Mouse (Mus musculus): ENCODE measurements around the gene Cacna1b. TPM values are rescaled to one million over a fixed set of nuclear protein-coding genes. Genes with fewer than 3 reads are reported as not detected.

The Cacna1b gene
- polyA plus RNA-seq, 1 experiment, result 66.4 TPM

DNA sequence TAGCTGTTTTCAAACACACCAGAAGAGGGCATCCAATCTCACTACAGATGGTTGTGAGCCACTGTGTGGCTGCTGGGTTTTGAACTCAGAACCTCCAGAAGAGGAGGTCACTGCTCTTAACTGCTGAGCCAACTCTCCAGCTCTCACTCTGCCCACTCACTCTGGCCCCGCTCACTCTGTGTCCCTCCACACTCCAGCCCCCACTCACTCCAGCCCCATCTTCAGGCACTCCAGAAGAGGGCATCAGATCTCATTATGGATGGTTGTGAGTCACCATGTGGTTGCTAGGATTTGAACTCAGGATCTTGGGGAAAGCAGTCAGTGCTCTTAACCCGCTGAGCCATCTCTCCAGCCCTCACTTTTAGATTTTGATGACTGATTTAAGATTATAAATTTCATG, 70.6 kb downstream of the Cacna1b start:
- no peak overlapping the region for H3K4me3 ChIP-seq (ENCODE audit: insufficient read depth, low read length)
- H3K4me1 ChIP-seq (ENCODE audit: control insufficient read depth, insufficient read depth, low read length), result no peaks in the 10 kb centered on the region
- H3K27ac ChIP-seq (ENCODE audit: insufficient read depth, low read length), result no peak overlapping the region
- TF ChIP-seq CTCF (IDR thresholded peaks at IDR 0.05; ENCODE audit: extremely low read depth, insufficient read depth, low read length) (no peak), POLR2A (IDR thresholded peaks at IDR 0.05; ENCODE audit: extremely low read depth, insufficient read depth, low read length) (no peak)

DNA sequence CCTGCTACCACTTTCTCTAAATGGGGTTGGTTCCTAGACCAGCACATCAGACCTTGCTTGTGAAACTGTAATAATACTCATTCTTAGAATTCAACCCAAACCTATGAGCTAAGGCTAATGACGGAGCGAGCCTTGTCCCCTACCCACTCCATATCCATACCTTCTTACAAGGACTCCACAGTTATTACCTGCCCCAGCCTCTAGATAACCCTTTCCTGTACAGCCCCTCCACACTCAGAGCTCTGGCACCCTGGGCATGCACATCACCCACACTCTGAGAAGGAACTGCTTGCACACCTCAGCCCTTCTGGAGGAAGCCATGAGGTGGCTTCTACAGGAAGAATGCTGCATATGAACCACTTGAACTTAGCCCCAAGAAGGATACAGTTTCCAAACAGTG, 72.6 kb downstream of the Cacna1b start:
- Histone ChIP-seq H3K27ac (ENCODE audit: insufficient read depth, low read length) (no peak overlapping the region), H3K4me1 (ENCODE audit: control insufficient read depth, insufficient read depth, low read length) (peaks cover 5% of the 10 kb centered on the region; the same call in 1 of the 2 replicates), H3K4me3 (ENCODE audit: insufficient read depth, low read length) (no peak overlapping the region)
- TF ChIP-seq CTCF (IDR thresholded peaks at IDR 0.05; ENCODE audit: extremely low read depth, insufficient read depth, low read length) (no peak), POLR2A (IDR thresholded peaks at IDR 0.05; ENCODE audit: extremely low read depth, insufficient read depth, low read length) (no peak)

DNA sequence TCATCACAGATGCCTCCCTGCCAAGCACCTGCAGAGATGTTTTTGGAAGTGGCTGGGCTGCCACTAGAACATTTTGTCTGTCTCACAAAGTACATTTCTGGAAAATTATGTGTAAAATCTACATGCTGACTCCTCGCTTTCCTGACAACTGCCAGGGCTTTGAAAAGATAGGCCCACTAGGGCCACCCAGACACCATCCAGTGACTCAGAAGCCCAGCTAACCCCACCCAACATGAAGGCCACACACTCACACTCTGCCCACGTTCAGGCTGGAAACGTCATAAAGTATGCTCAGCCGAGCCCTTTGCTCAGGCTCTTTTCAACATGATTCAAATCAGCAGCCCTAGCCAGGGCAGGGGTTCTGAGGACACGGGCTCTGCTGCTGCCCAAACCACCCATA, 77.6 kb downstream of the Cacna1b start:
- Histone ChIP-seq H3K4me1 (ENCODE audit: control insufficient read depth, insufficient read depth, low read length) (peaks cover 14% of the 10 kb centered on the region), H3K4me3 (ENCODE audit: insufficient read depth, low read length) (no peak overlapping the region), H3K27ac (ENCODE audit: insufficient read depth, low read length) (peak overlapping the region; percentile 8; the same call in 1 of the 2 replicates)
- TF ChIP-seq CTCF (IDR thresholded peaks at IDR 0.05; ENCODE audit: extremely low read depth, insufficient read depth, low read length), result no peak
- TF ChIP-seq POLR2A (IDR thresholded peaks at IDR 0.05; ENCODE audit: extremely low read depth, insufficient read depth, low read length), result no peak

DNA sequence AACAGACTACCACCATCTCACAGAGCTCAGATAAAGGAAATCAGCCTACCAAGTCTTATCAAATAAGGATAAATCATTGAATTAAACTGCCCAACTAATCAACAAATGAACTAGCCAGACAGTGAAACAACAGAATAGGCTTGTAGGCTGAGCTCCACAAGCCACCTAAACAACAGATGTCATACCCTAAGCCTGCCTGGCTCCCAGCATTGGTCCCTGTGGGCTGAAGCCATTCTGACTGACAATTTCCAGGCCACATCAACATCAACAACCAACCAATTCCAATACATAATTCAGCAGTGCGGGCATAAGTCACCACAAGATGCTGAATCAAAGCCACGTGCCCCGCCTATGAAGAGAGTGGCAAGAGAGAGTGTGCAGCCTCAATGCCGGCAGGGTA, 78.2 kb downstream of the Cacna1b start:
- no peak for TF ChIP-seq CTCF (IDR thresholded peaks at IDR 0.05; ENCODE audit: extremely low read depth, insufficient read depth, low read length)
- no peak for TF ChIP-seq POLR2A (IDR thresholded peaks at IDR 0.05; ENCODE audit: extremely low read depth, insufficient read depth, low read length)
- Histone ChIP-seq H3K4me1 (ENCODE audit: control insufficient read depth, insufficient read depth, low read length) (peaks cover 14% of the 10 kb centered on the region), H3K27ac (ENCODE audit: insufficient read depth, low read length) (no peak overlapping the region), H3K4me3 (ENCODE audit: insufficient read depth, low read length) (no peak overlapping the region)

DNA sequence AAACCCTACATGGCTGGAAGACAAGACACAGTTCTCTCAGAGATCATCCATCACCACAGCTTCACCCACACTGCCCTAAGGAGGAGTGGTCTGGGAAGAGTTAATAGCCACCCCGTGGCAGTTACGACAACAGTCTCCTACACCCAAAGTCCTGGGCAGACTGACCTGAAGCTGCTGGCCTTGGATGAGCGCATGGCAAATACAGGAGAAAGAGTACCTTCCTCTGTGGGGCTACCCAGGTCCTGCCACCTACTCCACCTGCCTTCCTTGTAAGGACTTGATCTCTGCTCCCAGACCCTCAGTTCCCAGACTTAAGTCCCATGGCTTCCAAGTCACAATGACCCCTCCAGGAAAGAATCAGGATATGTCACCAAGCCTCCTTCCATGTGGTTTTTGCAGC, 79.7 kb downstream of the Cacna1b start:
- H3K27ac ChIP-seq (ENCODE audit: insufficient read depth, low read length), result no peak overlapping the region
- H3K4me3 ChIP-seq (ENCODE audit: insufficient read depth, low read length), result no peak overlapping the region
- peaks cover 14% of the 10 kb centered on the region for H3K4me1 ChIP-seq (ENCODE audit: control insufficient read depth, insufficient read depth, low read length)
- TF ChIP-seq CTCF (IDR thresholded peaks at IDR 0.05; ENCODE audit: extremely low read depth, insufficient read depth, low read length) (no peak), POLR2A (IDR thresholded peaks at IDR 0.05; ENCODE audit: extremely low read depth, insufficient read depth, low read length) (no peak)

DNA sequence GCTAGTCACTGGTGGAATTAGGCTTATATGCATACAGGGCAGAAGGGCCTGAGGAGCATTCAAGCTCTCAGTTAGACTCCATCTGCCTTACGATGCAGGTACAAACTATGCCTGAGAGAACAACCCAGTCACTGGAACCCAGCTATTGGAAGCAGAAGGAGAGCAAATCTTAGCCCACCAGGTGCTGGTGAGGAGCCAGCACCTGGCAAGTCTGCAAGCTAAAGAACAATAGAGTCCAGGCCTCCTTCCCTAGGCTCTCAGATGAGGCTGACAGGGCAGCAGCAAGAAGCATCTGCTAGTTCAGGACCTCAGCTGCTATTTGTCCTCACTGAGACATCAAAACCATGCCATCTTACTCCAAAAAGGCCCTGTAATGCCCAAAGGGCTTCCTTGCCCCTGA, 82.2 kb downstream of the Cacna1b start:
- Histone ChIP-seq H3K27ac (ENCODE audit: insufficient read depth, low read length) (no peak overlapping the region), H3K4me1 (ENCODE audit: control insufficient read depth, insufficient read depth, low read length) (peaks cover 9% of the 10 kb centered on the region), H3K4me3 (ENCODE audit: insufficient read depth, low read length) (no peak overlapping the region)
- no peak for TF ChIP-seq CTCF (IDR thresholded peaks at IDR 0.05; ENCODE audit: extremely low read depth, insufficient read depth, low read length)
- TF ChIP-seq POLR2A (IDR thresholded peaks at IDR 0.05; ENCODE audit: extremely low read depth, insufficient read depth, low read length), result no peak

DNA sequence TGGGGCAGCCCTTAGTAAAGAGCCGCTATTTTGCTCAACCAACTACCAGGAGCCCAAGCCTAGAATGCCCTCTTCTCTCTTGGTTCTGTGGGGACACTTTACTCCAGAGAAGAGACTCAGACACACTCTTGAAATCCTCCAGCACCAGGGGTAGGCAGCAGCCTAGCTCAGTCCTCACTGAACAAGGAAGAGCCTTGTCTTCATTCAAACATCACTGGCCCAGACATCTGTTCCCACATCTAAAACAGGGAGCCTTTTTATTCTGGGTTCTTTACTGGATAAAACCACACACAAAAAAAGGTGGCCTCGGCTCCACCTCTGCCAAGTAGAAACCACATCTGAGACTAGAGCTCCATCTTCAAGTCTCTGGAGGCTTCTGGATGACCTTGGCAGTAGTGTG, 82.8 kb downstream of the Cacna1b start:
- H3K4me3 ChIP-seq (ENCODE audit: insufficient read depth, low read length), result no peak overlapping the region
- TF ChIP-seq POLR2A (IDR thresholded peaks at IDR 0.05; ENCODE audit: extremely low read depth, insufficient read depth, low read length) (no peak), CTCF (IDR thresholded peaks at IDR 0.05; ENCODE audit: extremely low read depth, insufficient read depth, low read length) (no peak)
- H3K27ac ChIP-seq (ENCODE audit: insufficient read depth, low read length), result no peak overlapping the region
- peaks cover 9% of the 10 kb centered on the region for H3K4me1 ChIP-seq (ENCODE audit: control insufficient read depth, insufficient read depth, low read length)

DNA sequence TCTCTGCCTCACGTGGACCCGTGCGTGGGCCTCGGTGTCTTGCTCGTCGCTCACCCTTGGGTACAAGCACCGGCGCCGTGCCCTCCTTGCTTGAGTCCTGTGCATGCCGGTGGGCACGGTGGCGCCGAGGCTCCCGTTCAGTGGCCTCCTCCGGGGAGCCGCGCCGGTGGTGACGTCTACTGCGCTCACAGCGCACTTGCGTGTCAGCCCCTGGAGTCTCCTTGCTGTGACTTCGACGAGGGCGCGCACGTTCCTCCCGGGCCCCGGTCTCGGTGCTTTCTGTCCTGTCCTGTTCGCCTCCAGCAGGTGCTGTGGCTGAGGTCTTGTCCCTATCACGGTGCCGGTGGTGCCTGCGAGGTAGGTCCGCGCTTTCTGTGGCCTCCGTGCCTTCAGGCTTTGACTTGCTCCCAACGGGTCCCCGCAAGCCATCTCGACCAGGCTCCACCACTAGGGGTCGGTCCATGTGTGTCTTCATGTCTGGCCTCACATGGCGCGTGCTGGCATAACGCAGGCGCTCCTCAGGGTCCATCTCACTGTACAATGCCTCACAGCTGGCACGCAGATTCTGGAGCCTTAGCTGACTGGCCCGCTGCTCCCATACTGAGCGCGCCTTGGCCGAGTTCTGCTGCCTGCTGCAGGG, 83.8 kb downstream of the Cacna1b start:
- Histone ChIP-seq H3K27ac (ENCODE audit: insufficient read depth, low read length) (peak overlapping the region; percentile 27; the same call in 1 of the 2 replicates), H3K4me1 (ENCODE audit: control insufficient read depth, insufficient read depth, low read length) (peaks cover 3% of the 10 kb centered on the region), H3K4me3 (ENCODE audit: insufficient read depth, low read length) (no peak overlapping the region)
- TF ChIP-seq POLR2A (IDR thresholded peaks at IDR 0.05; ENCODE audit: extremely low read depth, insufficient read depth, low read length), result no peak
- TF ChIP-seq CTCF (IDR thresholded peaks at IDR 0.05; ENCODE audit: extremely low read depth, insufficient read depth, low read length), result 0 out of 2 replicates have a peak, but pooled peaks have one; percentile 31

DNA sequence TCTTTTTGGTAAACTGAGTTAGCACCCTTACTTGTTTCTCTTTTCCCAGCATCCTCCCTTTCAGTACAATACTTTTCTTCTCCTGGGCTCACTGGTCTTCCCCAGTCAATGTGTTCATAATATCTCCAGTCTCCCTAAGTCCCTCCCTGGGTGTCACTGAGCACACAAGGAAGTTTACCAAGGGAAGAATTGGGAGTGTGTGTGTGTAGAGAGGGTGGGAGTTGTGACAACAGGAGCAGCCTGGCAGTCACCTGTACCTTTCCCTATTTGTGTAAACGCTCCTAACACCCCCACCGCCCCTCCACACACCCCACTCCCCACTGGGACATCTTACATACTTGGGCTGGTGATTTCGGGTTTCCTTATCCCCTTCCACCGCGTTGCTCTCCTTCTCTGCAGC, 84.4 kb downstream of the Cacna1b start:
- no peak overlapping the region for H3K27ac ChIP-seq (ENCODE audit: insufficient read depth, low read length)
- H3K4me1 ChIP-seq (ENCODE audit: control insufficient read depth, insufficient read depth, low read length), result peaks cover 3% of the 10 kb centered on the region
- no peak overlapping the region for H3K4me3 ChIP-seq (ENCODE audit: insufficient read depth, low read length)
- TF ChIP-seq POLR2A (IDR thresholded peaks at IDR 0.05; ENCODE audit: extremely low read depth, insufficient read depth, low read length), result no peak
- no peak for TF ChIP-seq CTCF (IDR thresholded peaks at IDR 0.05; ENCODE audit: extremely low read depth, insufficient read depth, low read length)

DNA sequence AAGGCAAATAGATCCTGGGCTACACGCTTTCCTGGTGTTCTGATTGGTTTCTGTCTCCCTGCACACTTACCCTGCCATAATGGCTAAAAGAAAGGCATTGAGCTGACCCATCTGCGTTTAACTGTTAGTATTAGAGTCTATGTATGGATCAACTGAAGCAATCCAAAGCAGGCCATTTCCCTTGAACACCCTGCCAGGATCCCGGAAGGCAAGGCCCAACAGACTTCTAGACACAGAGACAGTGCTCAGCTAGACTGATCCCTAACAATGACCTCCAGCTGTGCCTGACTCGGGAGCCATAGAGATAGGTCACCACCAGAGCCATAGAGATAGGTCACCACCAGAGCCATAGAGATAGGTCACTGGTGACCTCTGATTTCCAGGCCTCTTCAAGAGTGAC, 84.8 kb downstream of the Cacna1b start:
- H3K4me3 ChIP-seq (ENCODE audit: insufficient read depth, low read length), result no peak overlapping the region
- H3K27ac ChIP-seq (ENCODE audit: insufficient read depth, low read length), result no peak overlapping the region
- H3K4me1 ChIP-seq (ENCODE audit: control insufficient read depth, insufficient read depth, low read length), result peaks cover 3% of the 10 kb centered on the region
- TF ChIP-seq POLR2A (IDR thresholded peaks at IDR 0.05; ENCODE audit: extremely low read depth, insufficient read depth, low read length), result no peak
- no peak for TF ChIP-seq CTCF (IDR thresholded peaks at IDR 0.05; ENCODE audit: extremely low read depth, insufficient read depth, low read length)
